Mouse (Mus musculus) liver, adult 2 months (tissue): ENCODE results near the gene Nanos2.

Experiments used
- CTCF ChIP-seq: fragments of 200-500 bp; IDR thresholded peaks from 2 replicates; pipeline ENCODE4 v1.5.1; 2011; ENCODE audit warnings: low read depth, low read length, control low read depth
- POLR2A ChIP-seq: fragments of 200-500 bp; IDR thresholded peaks from 2 replicates; pipeline ENCODE4 v1.6.1; 2011; ENCODE audit warnings: low read length, control low read depth; ENCODE audit not compliant: insufficient read depth; ENCODE audit errors: extremely low read depth

- no peak for TF ChIP-seq CTCF
- TF ChIP-seq POLR2A: no peak
Observed at GRCm38 (mm10) chr7:18978381-18978780, 8.8 kb upstream of the Nanos2 start.
